Mouse (Mus musculus) heart, adult 2 months (tissue): ENCODE data around the gene Erc2.

ENCODE experiments used
- CTCF ChIP-seq: fragments of 200-600 bp; IDR thresholded peaks from 2 replicates; pipeline ENCODE4 v1.8.1; 2022; ENCODE audit warnings: antibody characterized with exemption, mild to moderate bottlenecking, moderate library complexity
- EP300 ChIP-seq: fragments of 200-500 bp; IDR thresholded peaks from 2 replicates; pipeline ENCODE4 v1.6.1; 2011; ENCODE audit warnings: low read depth, low read length, control low read depth; ENCODE audit not compliant: insufficient read depth

DNA sequence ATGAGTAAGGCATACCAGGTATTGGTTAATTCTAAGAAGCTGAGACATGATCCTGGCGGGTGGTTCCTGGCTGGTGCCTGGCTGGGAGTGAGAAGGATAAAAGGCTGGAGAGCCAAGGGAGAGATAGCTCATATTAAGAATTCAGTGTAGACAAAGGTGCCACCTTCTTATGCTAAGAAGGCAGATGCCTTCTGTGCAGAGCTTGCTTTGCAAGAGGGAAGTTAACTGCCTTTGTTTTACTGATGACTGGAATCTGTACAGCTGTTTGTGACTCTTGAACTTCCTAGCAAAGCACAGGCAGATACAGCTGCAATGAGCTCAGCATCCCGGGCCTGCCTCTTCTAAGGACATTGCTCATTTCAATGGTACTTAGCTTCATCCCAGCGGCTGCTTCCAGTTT, 47.7 kb downstream of the Erc2 start:
- TF ChIP-seq EP300 (no peak), CTCF (no peak)
